Mouse (Mus musculus): ENCODE measurements at regions not wholly inside any gene's neighbourhood (a gene's known extent, or its start where the extent isn't known, plus 50 kb on each side); places are given as distances from the start of the nearest gene placed in this dataset.

DNA sequence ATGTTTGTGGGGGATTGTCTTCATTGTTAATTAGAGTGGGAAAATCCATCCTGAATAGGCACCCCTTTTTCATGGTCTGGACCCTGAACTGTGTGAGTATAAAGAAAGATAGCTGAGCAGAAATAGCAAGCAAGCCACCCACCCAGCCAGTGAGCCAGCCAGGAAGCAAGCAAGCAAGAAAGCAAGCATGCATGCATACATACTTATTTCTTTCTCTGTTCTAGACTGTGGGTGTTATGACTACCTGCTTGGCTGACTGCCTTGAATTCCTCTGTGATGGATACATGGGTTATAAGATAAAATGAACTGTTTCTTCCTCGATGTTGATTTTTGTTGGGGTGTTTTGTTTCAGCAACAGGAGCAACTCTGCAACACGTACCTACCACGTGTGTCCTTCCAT lies 385.8 kb downstream of the Pmp22 start:
- ATAC-seq (replicated peaks in 1 of 2; ENCODE audit: insufficient read depth in 1 of 2, low FRiP score in 2 of 2, low TSS enrichment in 1 of 2, low read depth in 1 of 2, poor library complexity in 2 of 2, severe bottlenecking in 2 of 2), result no peak

DNA sequence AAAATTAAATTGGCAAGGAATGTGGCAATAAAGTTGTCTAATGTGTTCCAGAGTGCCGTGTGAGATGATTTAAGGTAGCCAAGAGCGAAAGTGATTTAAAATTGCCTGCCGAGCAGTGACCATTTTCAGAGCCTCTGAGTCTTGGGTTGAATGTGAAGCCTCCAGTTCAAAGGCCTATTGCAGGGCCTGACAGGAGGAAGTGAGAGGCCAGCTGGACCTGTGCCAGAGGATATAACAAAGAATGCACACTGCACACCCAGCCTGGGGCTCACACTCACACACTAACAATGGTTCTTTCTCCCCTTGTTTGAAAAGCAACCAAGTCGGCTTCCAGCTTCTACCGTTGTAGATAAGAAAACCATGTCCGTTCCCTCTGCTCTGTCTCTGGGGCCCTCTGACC lies 390.1 kb downstream of the Pmp22 start:
- no peak for ATAC-seq (replicated peaks in 1 of 2; ENCODE audit: insufficient read depth in 1 of 2, low FRiP score in 2 of 2, low TSS enrichment in 1 of 2, low read depth in 1 of 2, poor library complexity in 2 of 2, severe bottlenecking in 2 of 2)

DNA sequence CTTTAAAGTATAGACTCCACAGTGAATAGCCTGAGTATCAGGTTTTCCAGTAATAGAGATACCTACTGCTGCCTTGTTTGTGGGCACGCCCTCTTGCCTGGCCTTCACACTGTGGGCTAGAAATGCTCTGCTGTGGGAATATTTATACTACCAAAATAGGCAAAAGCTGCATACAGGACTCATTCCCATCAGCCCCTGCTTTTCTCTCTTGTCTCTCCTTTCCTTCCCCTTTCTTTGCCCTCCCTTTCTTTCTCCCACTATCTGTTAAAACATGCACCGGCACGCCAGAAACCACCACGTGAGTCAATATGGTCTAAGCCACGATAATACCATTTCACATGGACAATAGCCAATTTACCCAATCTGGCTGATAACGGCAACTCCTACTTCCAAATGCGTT lies 395.5 kb downstream of the Pmp22 start:
- no peak for ATAC-seq (replicated peaks in 1 of 2; ENCODE audit: insufficient read depth in 1 of 2, low FRiP score in 2 of 2, low TSS enrichment in 1 of 2, low read depth in 1 of 2, poor library complexity in 2 of 2, severe bottlenecking in 2 of 2)

DNA sequence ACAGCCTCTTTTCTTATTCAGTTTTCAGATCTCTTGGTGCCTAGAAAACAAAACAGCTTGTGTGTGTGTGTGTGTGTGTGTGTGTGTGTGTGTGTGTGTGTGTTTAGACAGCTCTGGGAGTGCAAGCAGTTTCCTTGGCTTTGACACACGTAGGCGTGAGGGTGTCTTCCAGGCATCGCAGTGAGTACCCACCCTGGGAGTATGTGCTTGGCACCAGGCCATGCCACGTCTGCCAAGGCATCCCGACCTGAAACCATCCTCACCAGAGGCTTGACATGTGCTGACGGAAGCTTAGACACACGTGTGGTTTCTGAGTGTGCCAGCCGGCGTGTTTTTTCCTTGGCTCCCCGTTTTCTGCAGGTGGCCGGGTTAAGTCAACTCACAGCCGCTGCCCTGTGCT lies 396.6 kb downstream of the Pmp22 start:
- no peak for ATAC-seq (replicated peaks in 1 of 2; ENCODE audit: insufficient read depth in 1 of 2, low FRiP score in 2 of 2, low TSS enrichment in 1 of 2, low read depth in 1 of 2, poor library complexity in 2 of 2, severe bottlenecking in 2 of 2)

GRCm38 (mm10) chr11:63525956-63526355 lies 396.1 kb downstream of the Hs3st3b1 start:
- ATAC-seq (replicated peaks in 1 of 2; ENCODE audit: insufficient read depth in 1 of 2, low FRiP score in 2 of 2, low TSS enrichment in 1 of 2, low read depth in 1 of 2, poor library complexity in 2 of 2, severe bottlenecking in 2 of 2), result no peak

DNA sequence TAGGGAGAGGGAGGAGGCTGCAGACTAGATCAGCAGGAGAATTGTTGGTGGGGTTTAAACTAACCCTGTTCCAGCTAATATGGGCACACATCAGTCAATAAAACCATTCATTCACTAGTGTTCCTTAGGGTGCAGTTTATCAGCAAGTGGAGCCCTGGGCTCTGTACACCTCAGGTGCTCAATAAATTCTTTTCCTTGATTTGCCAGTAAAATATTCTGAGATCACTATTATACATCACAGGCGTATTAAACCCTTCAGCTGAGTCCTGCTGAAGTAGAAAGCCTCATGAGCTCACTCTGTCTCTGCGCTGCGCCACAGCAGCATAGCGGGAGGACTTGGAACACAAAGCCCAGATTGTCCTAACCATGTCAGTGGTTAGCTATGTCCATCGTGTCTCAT lies 389.3 kb downstream of the Hs3st3b1 start:
- ATAC-seq (replicated peaks in 1 of 2; ENCODE audit: insufficient read depth in 1 of 2, low FRiP score in 2 of 2, low TSS enrichment in 1 of 2, low read depth in 1 of 2, poor library complexity in 2 of 2, severe bottlenecking in 2 of 2), result no peak

- no peak for ATAC-seq (replicated peaks in 1 of 2; ENCODE audit: insufficient read depth in 1 of 2, low FRiP score in 2 of 2, low TSS enrichment in 1 of 2, low read depth in 1 of 2, poor library complexity in 2 of 2, severe bottlenecking in 2 of 2)
Measured at GRCm38 (mm10) chr11:63533555-63534200, 388.4 kb downstream of the Hs3st3b1 start.

GRCm38 (mm10) chr11:63537693-63538092 lies 384.4 kb downstream of the Hs3st3b1 start:
- ATAC-seq (replicated peaks in 1 of 2; ENCODE audit: insufficient read depth in 1 of 2, low FRiP score in 2 of 2, low TSS enrichment in 1 of 2, low read depth in 1 of 2, poor library complexity in 2 of 2, severe bottlenecking in 2 of 2), result no peak

DNA sequence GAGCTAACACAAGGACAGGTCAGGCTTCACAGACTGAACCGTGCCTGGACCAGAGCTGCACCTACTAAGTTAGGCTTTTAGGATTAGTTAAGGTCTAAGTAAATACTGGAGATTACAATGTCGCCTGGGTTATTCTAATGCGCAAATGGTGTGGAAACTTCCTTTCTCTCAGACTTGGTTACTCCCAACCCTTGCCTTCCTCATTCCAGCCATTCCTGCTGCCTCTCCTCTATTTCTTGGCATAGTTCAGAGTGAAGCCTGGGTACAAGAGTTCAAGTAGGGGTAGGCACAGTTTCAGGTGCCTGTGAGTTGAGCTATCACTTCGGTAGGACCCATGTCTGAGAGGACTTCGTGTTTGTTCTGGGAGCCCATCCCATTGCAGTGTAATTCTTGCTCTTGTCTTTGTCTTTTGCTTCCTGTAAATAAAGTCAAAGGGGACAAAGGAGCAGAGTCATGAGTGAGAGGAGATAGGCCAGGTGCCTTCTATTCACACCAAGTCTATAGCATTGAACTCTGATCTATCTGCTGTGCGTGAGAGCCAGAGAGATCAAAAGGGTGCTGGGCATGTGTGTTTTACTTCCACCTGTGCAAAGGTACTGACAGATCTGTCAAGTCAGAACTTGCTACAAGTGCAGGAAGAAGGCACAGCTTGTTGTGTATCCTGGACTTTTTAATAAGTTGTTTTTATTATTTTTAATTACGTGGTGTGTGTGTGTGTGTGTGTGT lies 378.0 kb downstream of the Hs3st3b1 start:
- ATAC-seq (replicated peaks in 1 of 2; ENCODE audit: insufficient read depth in 1 of 2, low FRiP score in 2 of 2, low TSS enrichment in 1 of 2, low read depth in 1 of 2, poor library complexity in 2 of 2, severe bottlenecking in 2 of 2), result no peak

GRCm38 (mm10) chr11:63545516-63545915 lies 376.6 kb downstream of the Hs3st3b1 start:
- ATAC-seq (replicated peaks in 1 of 2; ENCODE audit: insufficient read depth in 1 of 2, low FRiP score in 2 of 2, low TSS enrichment in 1 of 2, low read depth in 1 of 2, poor library complexity in 2 of 2, severe bottlenecking in 2 of 2), result no peak

DNA sequence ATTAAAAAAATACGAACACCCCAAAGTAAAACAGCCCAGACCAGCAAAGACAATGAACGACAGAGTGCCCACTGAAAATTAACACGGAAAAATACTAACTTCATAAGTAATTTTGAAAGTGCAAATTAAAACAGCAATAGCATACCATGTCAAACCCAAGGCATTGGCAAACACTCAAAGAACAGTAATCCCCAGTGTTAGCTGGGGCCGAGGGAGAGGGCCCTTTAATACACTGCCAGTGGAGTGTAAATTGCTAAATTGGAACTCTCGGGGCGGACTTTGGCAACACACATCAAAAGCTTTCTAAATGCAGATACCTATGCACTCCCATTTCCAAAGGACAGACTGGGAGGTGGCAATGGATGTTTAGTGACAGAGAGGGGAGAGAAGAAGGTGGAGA lies 361.6 kb downstream of the Hs3st3b1 start:
- no peak for ATAC-seq (replicated peaks in 1 of 2; ENCODE audit: insufficient read depth in 1 of 2, low FRiP score in 2 of 2, low TSS enrichment in 1 of 2, low read depth in 1 of 2, poor library complexity in 2 of 2, severe bottlenecking in 2 of 2)

DNA sequence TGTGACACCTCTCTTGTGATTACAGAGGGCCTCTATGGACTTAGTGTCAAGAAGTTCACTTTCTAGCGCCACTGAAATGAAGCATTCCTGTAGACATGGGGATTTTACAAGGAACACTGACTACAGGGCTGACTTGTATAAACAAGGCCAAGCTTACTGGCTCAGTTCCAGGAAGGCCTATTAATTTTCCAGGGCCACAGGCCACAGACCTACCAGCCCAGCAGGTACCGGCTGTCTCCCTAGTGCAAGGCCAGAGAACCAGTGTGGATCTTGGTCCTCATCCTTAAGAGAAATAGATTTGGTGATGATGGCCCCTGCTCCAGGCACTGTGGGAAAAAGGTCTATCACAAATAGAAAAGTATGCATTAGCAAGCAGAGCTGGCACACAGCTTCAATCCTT lies 359.4 kb downstream of the Hs3st3b1 start:
- no peak for ATAC-seq (replicated peaks in 1 of 2; ENCODE audit: insufficient read depth in 1 of 2, low FRiP score in 2 of 2, low TSS enrichment in 1 of 2, low read depth in 1 of 2, poor library complexity in 2 of 2, severe bottlenecking in 2 of 2)

- ATAC-seq (replicated peaks in 1 of 2; ENCODE audit: insufficient read depth in 1 of 2, low FRiP score in 2 of 2, low TSS enrichment in 1 of 2, low read depth in 1 of 2, poor library complexity in 2 of 2, severe bottlenecking in 2 of 2), result no peak
Measured at GRCm38 (mm10) chr11:63565471-63566232, 356.4 kb downstream of the Hs3st3b1 start.

DNA sequence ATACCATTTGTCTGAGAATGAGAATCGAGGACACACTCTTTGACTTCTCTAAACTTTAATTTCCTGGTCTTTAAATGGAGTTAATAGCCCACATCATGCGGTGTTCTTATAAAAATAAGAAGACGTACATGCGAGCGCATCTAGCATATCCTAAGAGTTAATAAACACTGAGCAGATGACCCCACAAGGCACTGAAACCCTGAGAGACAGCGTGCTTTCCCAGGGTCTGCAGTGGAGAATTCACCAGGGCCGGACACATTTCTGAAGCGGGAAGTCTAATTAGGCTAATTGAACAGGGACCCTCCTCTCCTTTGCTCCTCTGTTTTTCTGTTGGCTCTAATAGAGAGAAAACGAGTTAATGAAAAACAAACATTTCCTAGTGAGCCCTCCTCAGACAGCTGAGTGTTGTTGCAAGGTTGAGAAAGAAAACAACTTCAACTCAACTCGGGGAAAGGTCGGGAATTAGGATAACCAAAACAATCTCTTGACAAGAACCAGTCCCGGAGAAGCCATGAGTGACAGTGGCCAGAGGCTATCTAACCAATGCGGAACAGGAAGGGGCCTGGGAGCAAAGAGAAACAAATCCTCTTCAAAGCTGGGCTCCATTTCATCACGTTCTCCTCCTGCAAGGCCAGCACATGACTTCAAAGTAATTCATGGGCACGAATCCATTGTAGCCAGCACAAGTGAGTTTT lies 352.2 kb downstream of the Hs3st3b1 start:
- no peak for ATAC-seq (replicated peaks in 1 of 2; ENCODE audit: insufficient read depth in 1 of 2, low FRiP score in 2 of 2, low TSS enrichment in 1 of 2, low read depth in 1 of 2, poor library complexity in 2 of 2, severe bottlenecking in 2 of 2)

DNA sequence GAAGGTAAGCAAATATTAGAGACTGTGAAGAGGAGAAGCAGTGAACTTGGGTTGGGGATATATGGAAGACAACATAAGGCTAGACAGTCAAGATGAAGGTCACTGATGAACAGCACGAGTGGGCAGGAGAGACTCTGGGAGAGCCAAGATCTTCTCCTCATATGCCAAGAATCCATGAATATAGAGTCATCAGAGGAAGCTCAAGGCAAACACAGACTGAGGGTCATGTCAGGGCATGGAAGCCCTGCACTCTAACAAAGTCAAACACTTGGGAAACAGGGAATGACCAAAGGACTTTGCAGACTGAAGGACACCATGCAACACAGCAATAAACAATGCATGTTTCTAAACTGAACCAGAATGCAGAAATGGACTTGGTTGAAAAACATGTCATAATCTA lies 351.4 kb downstream of the Hs3st3b1 start:
- ATAC-seq (replicated peaks in 1 of 2; ENCODE audit: insufficient read depth in 1 of 2, low FRiP score in 2 of 2, low TSS enrichment in 1 of 2, low read depth in 1 of 2, poor library complexity in 2 of 2, severe bottlenecking in 2 of 2), result no peak

- no peak for ATAC-seq (replicated peaks in 1 of 2; ENCODE audit: insufficient read depth in 1 of 2, low FRiP score in 2 of 2, low TSS enrichment in 1 of 2, low read depth in 1 of 2, poor library complexity in 2 of 2, severe bottlenecking in 2 of 2)
Measured at GRCm38 (mm10) chr11:63573271-63573670, 348.8 kb downstream of the Hs3st3b1 start.

DNA sequence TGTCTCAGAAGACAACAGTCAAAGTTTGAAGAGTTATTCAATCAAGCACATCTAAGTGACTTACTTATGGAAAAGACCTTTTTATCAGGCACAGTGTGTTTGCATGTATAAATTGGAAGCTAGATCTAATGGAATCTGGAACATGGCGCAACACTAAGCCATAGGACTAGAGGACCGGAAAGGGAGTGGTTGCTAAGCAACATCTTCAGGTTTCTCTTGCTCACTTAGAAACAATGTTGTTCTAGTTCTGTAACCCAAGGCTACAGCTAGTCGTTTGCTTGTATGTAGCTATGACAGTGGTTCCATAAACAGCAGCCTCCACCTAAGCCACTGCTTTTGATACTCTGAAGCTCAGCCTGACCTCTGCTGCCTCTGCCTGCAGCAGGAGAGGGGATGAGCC lies 338.8 kb downstream of the Hs3st3b1 start:
- no peak for ATAC-seq (replicated peaks in 1 of 2; ENCODE audit: insufficient read depth in 1 of 2, low FRiP score in 2 of 2, low TSS enrichment in 1 of 2, low read depth in 1 of 2, poor library complexity in 2 of 2, severe bottlenecking in 2 of 2)
